Mouse (Mus musculus) lung, embryonic 16.5 days (tissue): ENCODE measurements around the gene Rgs6. TPM values are rescaled to one million over a fixed set of nuclear protein-coding genes. Genes with fewer than 3 reads are reported as not detected.
A peak's percentile ranks its signal among the peaks of the same experiment; 100 is the strongest.

Experiments
- ATAC-seq: fragments of 200-750 bp; cut with Nextera tagmentation; 2 replicates; pipeline ENCODE4 v1.8.0; 2017; ENCODE audit warnings: low read depth, mild to moderate bottlenecking, moderate library complexity
- H3K27ac ChIP-seq: fragments of 300-500 bp; sonication (generic); 2 replicates; pipeline ENCODE4 v1.5.1; 2014; ENCODE audit warnings: mild to moderate bottlenecking, control low read depth, low read length
- H3K27me3 ChIP-seq: fragments of 300-500 bp; sonication (generic); 2 replicates; pipeline ENCODE4 v1.6.1; 2014; ENCODE audit warnings: low read depth, low read length, mixed read lengths; ENCODE audit not compliant: control insufficient read depth, insufficient read depth
- H3K36me3 ChIP-seq: fragments of 300-500 bp; sonication (generic); 2 replicates; pipeline ENCODE4 v1.6.1; 2014; ENCODE audit warnings: low read length; ENCODE audit not compliant: control insufficient read depth, insufficient read depth
- H3K4me1 ChIP-seq: fragments of 300-500 bp; sonication (generic); replicated peaks from 2 replicates; pipeline ENCODE4 v1.6.1; 2014; ENCODE audit warnings: low read length, mixed read lengths; ENCODE audit not compliant: control insufficient read depth, insufficient read depth
- H3K4me2 ChIP-seq: fragments of 300-500 bp; sonication (generic); 2 replicates; pipeline ENCODE4 v1.6.1; 2014; ENCODE audit warnings: low read depth, low read length, control low read depth
- H3K4me3 ChIP-seq: fragments of 300-500 bp; sonication (generic); 2 replicates; pipeline ENCODE4 v1.5.1; 2014; ENCODE audit warnings: mild to moderate bottlenecking, low read length, control low read depth
- H3K9ac ChIP-seq: fragments of 300-500 bp; sonication (generic); 2 replicates; pipeline ENCODE4 v1.6.1; 2014; ENCODE audit warnings: low read length, control low read depth
- H3K9me3 ChIP-seq: fragments of 300-500 bp; sonication (generic); 2 replicates; pipeline ENCODE4 v1.6.1; 2016; ENCODE audit warnings: low read length; ENCODE audit not compliant: control insufficient read depth
- WGBS: fragments of 180-500 bp; shearing (Covaris S2); extraction: QIAGEN DNeasy Blood & Tissue Kit; methylation state at CpG from one replicate; pipeline ENCODE4 v1.1.7; 2014; 5-methylcytosine and 5-hydroxymethylcytosine counted together
- polyA plus RNA-seq: library from polyadenylated mRNA; unstranded; fragments of >200 nt; fragmentation: Nextera tagmentation; extraction: Ambion mirVana; gene quantifications from 2 replicates; pipeline ENCODE4 v1.2.1, GENCODE M21; 2015

The Rgs6 gene
- polyA plus RNA-seq, 1 experiment from 2014 or later = 3.0 TPM

- ATAC-seq = no peak
- Histone ChIP-seq H3K4me3 (no peak overlapping the region), H3K9me3 (no peaks in the 10 kb centered on the region), H3K27me3 (no peaks in the 10 kb centered on the region), H3K4me2 (no peak overlapping the region), H3K4me1 (no peaks in the 10 kb centered on the region), H3K36me3 (no peaks in the 10 kb centered on the region), H3K9ac (no peak overlapping the region), H3K27ac (no peak overlapping the region)
- 32% methylated on average over 5 of the region's 5 CpGs for WGBS
Measured at GRCm38 (mm10) chr12:83114396-83115053, 526.4 kb downstream of the Rgs6 start.

GRCm38 (mm10) chr12:83124111-83124510 is 536.0 kb downstream of the Rgs6 start:
- Histone ChIP-seq H3K4me3 (no peak overlapping the region), H3K9ac (no peak overlapping the region), H3K9me3 (no peaks in the 10 kb centered on the region), H3K36me3 (no peaks in the 10 kb centered on the region), H3K4me1 (no peaks in the 10 kb centered on the region), H3K4me2 (no peak overlapping the region), H3K27ac (no peak overlapping the region), H3K27me3 (no peaks in the 10 kb centered on the region)
- ATAC-seq = no peak
- 40% methylated on average over 3 of the region's 3 CpGs for WGBS

- ATAC-seq = no peak
- Histone ChIP-seq H3K9ac (no peak overlapping the region), H3K27me3 (no peaks in the 10 kb centered on the region), H3K9me3 (no peaks in the 10 kb centered on the region), H3K4me3 (no peak overlapping the region), H3K27ac (no peak overlapping the region), H3K4me1 (no peaks in the 10 kb centered on the region), H3K36me3 (no peaks in the 10 kb centered on the region), H3K4me2 (no peak overlapping the region)
- 66% methylated on average over 4 of the region's 4 CpGs for WGBS
Measured at GRCm38 (mm10) chr12:83125284-83125683, 537.2 kb downstream of the Rgs6 start.

- Histone ChIP-seq H3K27me3 (no peaks in the 10 kb centered on the region), H3K4me1 (no peaks in the 10 kb centered on the region), H3K27ac (no peak overlapping the region), H3K4me3 (no peak overlapping the region), H3K9me3 (no peaks in the 10 kb centered on the region), H3K36me3 (no peaks in the 10 kb centered on the region), H3K4me2 (no peak overlapping the region), H3K9ac (no peak overlapping the region)
- peak; percentile 59 for ATAC-seq
- 48% methylated on average over 7 of the region's 7 CpGs for WGBS
Measured at GRCm38 (mm10) chr12:83126923-83127322, 538.8 kb downstream of the Rgs6 start.

- H3K36me3 ChIP-seq = no peaks in the 10 kb centered on the region
- H3K9me3 ChIP-seq = no peaks in the 10 kb centered on the region
- H3K4me1 ChIP-seq = no peaks in the 10 kb centered on the region
- no peak overlapping the region for H3K4me3 ChIP-seq
- H3K27ac ChIP-seq = no peak overlapping the region
- no peak overlapping the region for H3K9ac ChIP-seq
- 38% methylated on average over 6 of the region's 6 CpGs for WGBS
- no peak overlapping the region for H3K4me2 ChIP-seq
- ATAC-seq = no peak
- H3K27me3 ChIP-seq = no peaks in the 10 kb centered on the region
Measured at GRCm38 (mm10) chr12:83127955-83128354, 539.9 kb downstream of the Rgs6 start.

GRCm38 (mm10) chr12:83128606-83129005 is 540.5 kb downstream of the Rgs6 start:
- 64% methylated on average over 3 of the region's 3 CpGs for WGBS
- H3K27ac ChIP-seq = no peak overlapping the region
- no peak for ATAC-seq
- no peaks in the 10 kb centered on the region for H3K9me3 ChIP-seq
- H3K4me2 ChIP-seq = no peak overlapping the region
- H3K27me3 ChIP-seq = no peaks in the 10 kb centered on the region
- H3K4me3 ChIP-seq = no peak overlapping the region
- no peak overlapping the region for H3K9ac ChIP-seq
- no peaks in the 10 kb centered on the region for H3K36me3 ChIP-seq
- H3K4me1 ChIP-seq = peaks cover 2% of the 10 kb centered on the region

- WGBS = 56% methylated on average over 4 of the region's 4 CpGs
- Histone ChIP-seq H3K27me3 (no peaks in the 10 kb centered on the region), H3K27ac (no peak overlapping the region), H3K36me3 (no peaks in the 10 kb centered on the region), H3K4me1 (peaks cover 6% of the 10 kb centered on the region), H3K4me2 (no peak overlapping the region), H3K9ac (no peak overlapping the region), H3K9me3 (no peaks in the 10 kb centered on the region), H3K4me3 (no peak overlapping the region)
- ATAC-seq = no peak
Measured at GRCm38 (mm10) chr12:83131405-83131804, 543.3 kb downstream of the Rgs6 start.

GRCm38 (mm10) chr12:83133827-83134226 is 545.7 kb downstream of the Rgs6 start:
- Histone ChIP-seq H3K4me2 (no peak overlapping the region), H3K9ac (no peak overlapping the region), H3K27ac (no peak overlapping the region; the same call in 1 of the 2 replicates), H3K27me3 (no peaks in the 10 kb centered on the region), H3K4me1 (peaks cover 6% of the 10 kb centered on the region), H3K9me3 (no peaks in the 10 kb centered on the region), H3K4me3 (no peak overlapping the region), H3K36me3 (no peaks in the 10 kb centered on the region)
- ATAC-seq = peak; percentile 57
- WGBS = 23% methylated on average over 6 of the region's 6 CpGs

GRCm38 (mm10) chr12:83136031-83136430 is 547.9 kb downstream of the Rgs6 start:
- Histone ChIP-seq H3K9me3 (no peaks in the 10 kb centered on the region), H3K9ac (no peak overlapping the region), H3K36me3 (no peaks in the 10 kb centered on the region), H3K4me3 (no peak overlapping the region), H3K27me3 (no peaks in the 10 kb centered on the region), H3K4me2 (no peak overlapping the region), H3K27ac (no peak overlapping the region), H3K4me1 (peaks cover 6% of the 10 kb centered on the region)
- no peak for ATAC-seq
- 71% methylated on average over 5 of the region's 5 CpGs for WGBS

- Histone ChIP-seq H3K4me1 (peaks cover 6% of the 10 kb centered on the region), H3K36me3 (no peaks in the 10 kb centered on the region), H3K4me2 (no peak overlapping the region), H3K27ac (no peak overlapping the region), H3K9ac (no peak overlapping the region), H3K27me3 (no peaks in the 10 kb centered on the region), H3K9me3 (no peaks in the 10 kb centered on the region), H3K4me3 (no peak overlapping the region)
- ATAC-seq = 0 out of 2 replicates have a peak, but pooled peaks have one; percentile 38
- WGBS = 65% methylated on average over 2 of the region's 2 CpGs
Measured at GRCm38 (mm10) chr12:83136460-83136859, 548.4 kb downstream of the Rgs6 start.
